Mouse (Mus musculus) CH12F3 (cell line): Measurements from ENCODE around the gene Olfr789.

Source experiments
- in situ Hi-C: fragments of 300-500 bp; cut with MboI; formaldehyde crosslinking; loops from 2 replicates; pipeline ENCODE4 v1.14.3; 2020; ENCODE audit warnings: low sequenced_read_pairs

Gene Olfr789

GRCm38 (mm10) chr10:129484452-129484851 is at the start of gene Olfr789:
TSS of gene Olfr789 (plus strand) at chr10:129484752.
- in situ Hi-C loops, result no loop called here

GRCm38 (mm10) chr10:129461562-129461961 is 23.0 kb upstream of the Olfr789 start, which contains the start of gene Olfr787:
TSS of gene Olfr787 (plus strand) at chr10:129461862.
- in situ Hi-C loops, result no loop called here

GRCm38 (mm10) chr10:129470698-129471097 is 13.9 kb upstream of the Olfr789 start, which contains the start of gene Olfr788:
TSS of gene Olfr788 (plus strand) at chr10:129470998.
- in situ Hi-C loops, result no loop called here

- in situ Hi-C loops, result no loop called here
These were observed 11.3 kb upstream of the Olfr789 start for GRCm38 (mm10) chr10:129473256-129473655.

GRCm38 (mm10) chr10:129473723-129474122 is 10.8 kb upstream of the Olfr789 start:
- in situ Hi-C loops, result no loop called here

- in situ Hi-C loops, result no loop called here
These were observed 5.5 kb downstream of the Olfr789 start for GRCm38 (mm10) chr10:129490101-129490500.

GRCm38 (mm10) chr10:129498192-129498591 is 13.6 kb downstream of the Olfr789 start, which contains the start of gene Olfr790:
TSS of gene Olfr790 (plus strand) at chr10:129498492.
- in situ Hi-C loops, result no loop called here

- in situ Hi-C loops, result no loop called here
These were observed 36.9 kb downstream of the Olfr789 start, which contains the start of gene Olfr791 for GRCm38 (mm10) chr10:129521492-129521891. TSS of gene Olfr791 (plus strand) at chr10:129521792.

GRCm38 (mm10) chr10:129538862-129539261 is 54.3 kb downstream of the Olfr789 start, which contains the start of gene Olfr792:
TSS of gene Olfr792 (plus strand) at chr10:129539162.
- in situ Hi-C loops, result no loop called here
